Mouse (Mus musculus): ENCODE measurements at regions not wholly inside any gene's neighbourhood (a gene's known extent, or its start where the extent isn't known, plus 50 kb on each side); places are given as distances from the start of the nearest gene placed in this dataset.

GRCm38 (mm10) chr12:12766510-12767304, 175.0 kb downstream of the Mycn start:
- no peak for TF ChIP-seq CTCF (IDR thresholded peaks at IDR 0.05; ENCODE audit: extremely low read depth, insufficient read depth, insufficient read length, insufficient replicate concordance)
- no peak for TF ChIP-seq POLR2A (IDR thresholded peaks at IDR 0.05; ENCODE audit: low read depth, low read length)

Measured in spleen, adult 2 months (tissue).